Mouse (Mus musculus) cortical plate, adult 2 months (tissue): ENCODE measurements at regions not wholly inside any gene's neighbourhood (a gene's known extent, or its start where the extent isn't known, plus 50 kb on each side); places are given as distances from the start of the nearest gene placed in this dataset.

Source experiments
- H3K27ac ChIP-seq: fragments of 200-500 bp; 2 replicates; pipeline ENCODE4 v1.5.1; 2012; ENCODE audit warnings: low read length, control low read depth, inconsistent platforms; ENCODE audit not compliant: insufficient read depth
- H3K4me1 ChIP-seq: fragments of 200-500 bp; 2 replicates; pipeline ENCODE4 v1.6.1; 2011; ENCODE audit warnings: low read length; ENCODE audit not compliant: control insufficient read depth, insufficient read depth
- H3K4me3 ChIP-seq: fragments of 200-500 bp; 2 replicates; pipeline ENCODE4 v1.5.1; 2011; ENCODE audit warnings: mild to moderate bottlenecking, low read length, control low read depth; ENCODE audit not compliant: insufficient read depth
- CTCF ChIP-seq: fragments of 200-500 bp; IDR thresholded peaks from 2 replicates; pipeline ENCODE4 v1.5.1; 2011; ENCODE audit warnings: mild to moderate bottlenecking, control low read depth, low read length; ENCODE audit not compliant: insufficient read depth; ENCODE audit errors: extremely low read depth
- POLR2A ChIP-seq: fragments of 200-500 bp; IDR thresholded peaks from 2 replicates; pipeline ENCODE4 v1.6.1; 2011; ENCODE audit warnings: mild to moderate bottlenecking, low read length, control low read depth; ENCODE audit not compliant: insufficient read depth; ENCODE audit errors: extremely low read depth

DNA sequence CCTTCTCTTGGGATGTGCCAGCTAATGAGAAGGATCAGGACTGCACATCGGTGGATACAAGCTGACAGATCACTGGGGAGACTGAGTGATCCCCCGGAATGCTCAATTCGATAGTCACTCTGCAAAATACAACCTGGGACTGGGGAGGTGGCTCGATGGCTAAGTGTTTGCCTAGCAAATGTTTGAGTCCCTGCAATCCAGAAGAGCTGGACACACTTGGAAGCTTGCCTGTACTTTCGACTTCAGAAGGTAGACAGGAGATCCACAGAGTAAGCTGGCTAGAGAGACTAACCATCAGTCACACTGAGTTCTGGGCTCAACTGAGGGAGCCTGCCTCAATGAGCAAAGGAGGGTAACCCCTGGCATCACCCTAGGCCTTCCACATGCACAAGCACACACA lies 69.7 kb downstream of the Rplp1 start:
- Histone ChIP-seq H3K4me3 (no peak overlapping the region), H3K27ac (no peak overlapping the region), H3K4me1 (no peaks in the 10 kb centered on the region)
- TF ChIP-seq CTCF: no peak
- TF ChIP-seq POLR2A: no peak

DNA sequence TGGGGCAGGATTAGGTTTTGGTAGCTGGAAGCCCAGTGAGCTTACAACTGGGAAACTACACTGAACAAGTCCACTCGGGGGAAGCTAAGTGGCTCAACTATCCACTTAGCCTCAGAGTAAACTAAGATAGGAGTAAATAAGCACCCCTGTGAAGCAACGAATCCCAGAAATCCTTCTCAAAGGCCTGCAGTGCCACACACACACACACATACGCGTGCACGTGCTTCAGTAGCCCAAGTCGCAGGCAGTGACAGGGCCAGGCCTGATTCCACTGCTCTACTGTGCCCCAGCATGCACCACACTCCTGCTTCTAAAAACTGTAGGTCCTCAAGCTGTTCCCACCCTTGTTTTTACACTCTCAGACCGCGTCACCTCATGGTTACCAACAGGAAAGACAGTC lies 70.2 kb downstream of the Rplp1 start:
- TF ChIP-seq CTCF (no peak), POLR2A (no peak)

DNA sequence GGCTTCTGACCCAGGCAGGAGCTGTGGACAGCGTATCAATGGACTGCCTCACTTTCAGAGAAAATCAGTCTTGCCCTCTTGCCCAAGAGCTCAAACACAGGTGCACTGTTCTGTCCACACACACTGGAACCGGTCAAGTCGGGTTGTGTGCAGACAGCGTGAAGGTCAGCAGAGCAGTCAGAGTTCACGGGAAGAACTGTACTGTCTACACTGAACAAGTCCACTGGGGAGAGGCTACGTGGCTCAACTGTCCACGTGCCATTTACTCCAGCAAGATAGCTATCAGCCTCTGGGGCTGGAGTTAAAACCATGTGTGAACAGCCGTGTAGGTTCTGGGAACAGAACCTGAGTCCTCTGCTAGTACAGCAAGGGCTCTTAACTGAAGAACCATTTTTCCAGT lies 70.8 kb downstream of the Rplp1 start:
- Histone ChIP-seq H3K4me3 (no peak overlapping the region), H3K4me1 (no peaks in the 10 kb centered on the region), H3K27ac (no peak overlapping the region)
- TF ChIP-seq CTCF: no peak
- no peak for TF ChIP-seq POLR2A

More for the DNA sequence above, 70.2 kb downstream of the Rplp1 start:
- Histone ChIP-seq H3K4me3 (no peak overlapping the region), H3K27ac (no peak overlapping the region), H3K4me1 (no peaks in the 10 kb centered on the region)

DNA sequence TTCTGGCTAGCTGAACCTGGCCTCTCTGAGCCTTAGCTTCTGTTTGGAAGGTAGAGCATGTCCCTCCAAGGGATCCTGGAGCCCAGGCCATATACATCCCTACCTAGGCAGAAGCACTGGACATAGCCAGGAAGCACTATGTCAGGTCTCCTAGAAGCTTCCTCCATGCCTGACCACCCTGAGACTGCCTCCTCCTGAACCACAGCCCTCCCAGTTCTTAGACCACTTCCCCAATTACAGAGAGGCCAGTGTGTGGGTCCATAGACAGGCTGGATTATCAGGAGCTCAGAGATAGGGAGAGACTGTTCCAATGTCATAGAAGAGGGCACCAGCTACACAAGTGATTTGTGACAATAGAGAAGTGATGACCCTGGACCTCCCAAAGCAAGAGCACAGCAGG lies 72.0 kb downstream of the Rplp1 start:
- Histone ChIP-seq H3K4me3 (no peak overlapping the region), H3K4me1 (no peaks in the 10 kb centered on the region), H3K27ac (no peak overlapping the region)
- TF ChIP-seq CTCF (no peak), POLR2A (no peak)

DNA sequence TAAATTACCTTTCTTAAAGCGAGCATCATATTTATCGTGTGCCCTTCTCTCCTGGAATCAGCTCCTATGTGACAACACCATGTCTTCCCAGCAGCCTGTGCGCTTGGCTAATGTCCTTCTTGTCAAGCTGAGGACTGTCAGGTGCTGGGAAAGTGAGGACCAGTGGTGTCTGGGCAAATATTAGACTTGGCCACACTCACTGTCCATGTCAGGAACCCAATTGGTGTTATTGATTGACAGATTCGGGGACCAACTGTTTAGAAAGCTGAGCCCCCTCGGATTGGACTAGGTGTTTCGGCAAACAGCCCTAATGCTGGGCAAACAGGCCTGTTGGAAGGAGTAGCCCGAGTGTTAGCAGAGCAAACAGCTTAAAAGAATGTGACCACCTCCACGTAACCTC lies 73.1 kb downstream of the Rplp1 start:
- Histone ChIP-seq H3K4me3 (no peak overlapping the region), H3K27ac (no peak overlapping the region), H3K4me1 (no peaks in the 10 kb centered on the region)
- TF ChIP-seq POLR2A (no peak), CTCF (no peak)

DNA sequence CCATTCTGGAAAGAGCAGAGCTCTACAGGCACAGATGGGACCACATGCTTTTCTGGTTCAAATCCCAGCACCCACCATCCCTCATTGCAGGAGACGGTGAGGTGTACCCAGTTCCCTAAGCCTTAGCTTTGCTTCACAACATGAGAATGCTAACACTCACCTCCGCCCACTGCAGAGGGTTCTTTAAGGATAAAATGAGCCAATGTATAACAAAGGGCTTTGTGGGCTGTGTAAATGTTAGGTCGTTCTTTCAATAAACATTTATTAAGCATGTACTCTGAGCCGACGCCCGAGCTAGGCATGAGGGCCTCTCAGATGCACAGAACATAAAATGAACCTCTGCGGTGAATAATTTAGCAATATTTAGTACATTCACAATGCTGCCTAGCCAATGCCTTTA lies 74.0 kb downstream of the Rplp1 start:
- no peak overlapping the region for H3K4me3 ChIP-seq
- TF ChIP-seq POLR2A: no peak
- no peak for TF ChIP-seq CTCF
- H3K27ac ChIP-seq: no peak overlapping the region
- H3K4me1 ChIP-seq: no peaks in the 10 kb centered on the region

DNA sequence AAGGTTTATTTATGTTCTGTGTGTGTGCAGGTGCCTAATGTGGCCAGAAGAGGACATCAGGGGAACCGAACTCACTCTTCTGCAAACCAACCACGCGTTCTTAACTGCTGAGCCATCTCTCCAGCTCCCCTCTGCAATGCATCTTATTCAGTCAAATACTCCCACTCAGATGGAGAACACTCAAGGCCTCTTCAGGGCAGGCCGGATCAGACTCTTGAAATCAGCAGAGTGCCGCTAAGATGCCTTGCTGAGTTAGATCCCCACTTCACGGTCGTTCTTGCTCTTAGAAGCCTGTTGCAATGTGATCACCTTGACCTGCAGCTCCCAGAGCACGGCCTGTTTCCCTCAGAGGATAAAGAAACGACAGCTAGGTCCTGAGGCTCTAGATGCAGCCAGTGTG lies 81.1 kb downstream of the Rplp1 start:
- TF ChIP-seq POLR2A (no peak), CTCF (no peak)
- Histone ChIP-seq H3K4me1 (no peaks in the 10 kb centered on the region), H3K27ac (no peak overlapping the region), H3K4me3 (no peak overlapping the region)

DNA sequence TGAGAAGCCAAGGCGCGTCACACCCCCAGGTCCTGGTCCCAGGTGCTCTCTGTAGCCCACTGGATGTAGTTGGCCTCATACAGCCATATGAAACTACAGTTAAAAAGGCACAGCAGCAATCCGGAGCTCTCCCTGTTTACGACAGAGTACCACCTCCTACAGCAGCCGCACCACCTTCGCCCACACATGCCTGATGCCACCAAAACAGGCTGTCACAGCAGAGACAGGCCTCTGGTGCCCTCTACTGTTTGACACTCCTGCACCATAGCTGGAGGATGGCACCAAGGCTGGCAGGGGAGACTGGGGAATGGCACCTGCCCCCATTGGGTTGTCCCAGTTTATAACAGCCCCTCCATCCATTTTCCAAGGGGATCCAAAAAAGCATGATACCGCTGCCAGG lies 84.1 kb downstream of the Rplp1 start:
- TF ChIP-seq CTCF (peak; percentile 89), POLR2A (no peak)
- H3K4me1 ChIP-seq: no peaks in the 10 kb centered on the region
- no peak overlapping the region for H3K27ac ChIP-seq
- H3K4me3 ChIP-seq: no peak overlapping the region

DNA sequence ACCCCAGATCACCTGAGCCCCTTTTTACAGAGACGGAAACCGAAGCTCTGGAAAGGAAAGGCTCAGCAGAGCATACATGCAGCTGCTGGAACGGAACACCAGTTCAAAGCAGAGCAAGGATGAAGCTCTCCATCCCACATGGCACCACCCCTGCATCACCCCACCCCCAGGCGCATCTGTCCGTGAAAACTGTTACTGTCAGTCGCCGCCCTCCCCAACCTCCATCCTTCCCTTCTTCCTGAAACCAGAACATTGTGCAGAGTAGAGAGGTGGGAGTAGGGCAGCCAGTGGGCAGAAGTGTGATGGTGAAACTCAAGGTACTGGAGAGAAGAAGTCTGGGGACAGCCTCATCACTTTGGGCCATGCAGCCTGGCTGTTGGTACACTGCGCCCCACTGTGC lies 84.6 kb downstream of the Rplp1 start:
- Histone ChIP-seq H3K4me1 (no peaks in the 10 kb centered on the region), H3K27ac (no peak overlapping the region), H3K4me3 (no peak overlapping the region)
- no peak for TF ChIP-seq CTCF
- TF ChIP-seq POLR2A: no peak

DNA sequence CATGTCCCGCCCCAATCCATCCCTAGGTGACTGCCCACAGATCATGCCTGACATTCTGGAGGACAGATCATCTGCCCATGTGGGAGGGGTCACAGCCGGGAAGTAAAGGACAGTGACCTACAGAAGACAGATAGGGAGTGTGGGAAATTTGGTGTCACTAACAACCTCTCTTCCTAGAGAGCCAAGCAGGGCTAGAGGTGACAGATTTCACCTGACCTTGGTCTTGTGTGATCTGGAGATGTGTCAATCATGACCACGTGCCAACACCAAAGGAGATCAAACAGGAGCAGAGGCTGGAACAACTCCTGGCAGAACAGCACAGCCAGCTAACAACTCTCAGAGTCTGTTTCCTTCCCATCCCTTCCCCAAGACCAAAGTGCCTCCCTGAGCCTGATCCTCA lies 85.0 kb downstream of the Rplp1 start:
- Histone ChIP-seq H3K4me1 (no peaks in the 10 kb centered on the region), H3K4me3 (no peak overlapping the region), H3K27ac (no peak overlapping the region)
- TF ChIP-seq POLR2A (no peak), CTCF (no peak)

DNA sequence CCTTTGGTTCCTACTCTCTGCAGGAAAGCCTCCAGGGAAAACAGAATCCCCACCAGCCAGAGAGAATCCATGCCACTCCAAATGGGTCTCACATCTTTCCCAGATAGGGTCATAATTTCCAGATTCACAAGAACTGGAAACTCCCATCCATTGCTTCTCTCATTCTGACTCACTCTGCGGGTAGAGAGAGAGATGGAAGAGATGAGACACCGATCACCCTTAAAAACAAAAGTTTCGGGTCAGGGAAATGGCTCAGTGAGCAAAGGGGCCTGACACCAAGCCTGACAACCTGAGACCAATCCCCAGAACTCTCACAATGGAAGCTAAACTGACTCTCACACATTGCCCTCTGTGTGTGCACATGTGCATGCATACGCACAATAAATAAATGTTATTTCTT lies 86.6 kb downstream of the Rplp1 start:
- H3K4me1 ChIP-seq: no peaks in the 10 kb centered on the region
- TF ChIP-seq CTCF: no peak
- no peak for TF ChIP-seq POLR2A
- no peak overlapping the region for H3K4me3 ChIP-seq
- no peak overlapping the region for H3K27ac ChIP-seq
